Mouse (Mus musculus): ENCODE measurements around the gene Olfr368.

DNA sequence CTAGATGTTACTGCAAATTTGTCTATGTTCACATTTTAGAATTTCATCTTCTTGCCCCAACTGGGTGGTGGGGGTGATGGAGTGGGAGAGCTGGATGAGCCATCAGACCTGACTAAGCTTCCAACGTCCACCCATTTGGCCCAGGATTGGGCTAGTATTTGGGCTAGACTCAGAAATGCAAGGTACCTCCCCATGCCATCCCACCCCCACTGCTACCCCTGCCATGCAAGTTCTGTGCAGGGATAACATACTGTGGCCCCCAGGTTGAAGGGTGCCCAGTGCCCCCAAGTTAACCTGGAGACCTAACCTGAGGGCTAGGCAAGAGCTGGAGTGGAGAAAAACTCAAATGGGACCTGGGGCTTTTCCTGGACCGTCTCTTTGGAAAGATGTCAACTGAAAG, 33.6 kb downstream of the Olfr368 start:
- TF ChIP-seq EP300 (IDR thresholded peaks at IDR 0.05; ENCODE audit: low read depth) (no peak), CTCF (IDR thresholded peaks at IDR 0.05; ENCODE audit: low read depth) (no peak)
